Mouse (Mus musculus) spleen, adult 2 months (tissue): ENCODE data around the gene Crocc. TPM values are rescaled to one million over a fixed set of nuclear protein-coding genes. Genes with fewer than 3 reads are reported as not detected.

ENCODE experiments used
- DNase-seq, 2 experiments: peaks; one replicate each; pipeline versions ENCODE4 v3.0.0 to v3.0.0-alpha.2; 2012 to 2021; ENCODE audit warnings: low spot score in 2 of 2, low read depth in 1 of 2
- H3K27ac ChIP-seq: fragments of 200-500 bp; 2 replicates; pipeline ENCODE4 v1.5.1; 2012; ENCODE audit warnings: low read length, inconsistent platforms; ENCODE audit not compliant: insufficient read depth
- H3K27me3 ChIP-seq: fragments of 200-500 bp; 2 replicates; pipeline ENCODE4 v1.6.1; 2012; ENCODE audit warnings: mild to moderate bottlenecking, moderate library complexity, low read length, inconsistent platforms; ENCODE audit not compliant: control insufficient read depth, insufficient read depth
- H3K36me3 ChIP-seq: fragments of 200-500 bp; 2 replicates; pipeline ENCODE4 v1.6.1; 2012; ENCODE audit warnings: mild to moderate bottlenecking, low read length, inconsistent platforms; ENCODE audit not compliant: control insufficient read depth, insufficient read depth
- H3K4me1 ChIP-seq: fragments of 200-500 bp; 2 replicates; pipeline ENCODE4 v1.6.1; 2011; ENCODE audit warnings: inconsistent platforms; ENCODE audit not compliant: control insufficient read depth, insufficient read depth, insufficient read length
- H3K4me3 ChIP-seq: fragments of 200-500 bp; 2 replicates; pipeline ENCODE4 v1.5.1; 2011; ENCODE audit warnings: mild to moderate bottlenecking, inconsistent platforms; ENCODE audit not compliant: insufficient read depth, insufficient read length; ENCODE audit errors: extremely low read depth
- CTCF ChIP-seq: fragments of 200-500 bp; IDR thresholded peaks from 2 replicates; pipeline ENCODE4 v1.5.1; 2011; ENCODE audit warnings: mild to moderate bottlenecking, inconsistent platforms; ENCODE audit not compliant: insufficient read depth, insufficient read length, insufficient replicate concordance; ENCODE audit errors: extremely low read depth
- POLR2A ChIP-seq: fragments of 200-500 bp; IDR thresholded peaks from 2 replicates; pipeline ENCODE4 v1.6.1; 2011; ENCODE audit warnings: low read depth, low read length, inconsistent platforms
- WGBS: fragments of 180-500 bp; shearing (Covaris S2); methylation state at CpG from one replicate; pipeline ENCODE4 v1.1.7; 2018; 5-methylcytosine and 5-hydroxymethylcytosine counted together
- polyA plus RNA-seq: library from polyadenylated mRNA; depleted of rRNA; stranded (reverse); fragments of >200 nt; gene quantifications from 2 replicates; pipeline ENCODE4 v1.2.3, GENCODE M21; 2012

Gene Crocc
- polyA plus RNA-seq, 1 experiment, result 9.8 TPM

GRCm38 (mm10) chr4:140983442-140983841, 76.9 kb downstream of the Crocc start:
- TF ChIP-seq CTCF, result no peak
- TF ChIP-seq POLR2A, result no peak
- WGBS, result 3% methylated on average over 9 of the region's 9 CpGs
- Histone ChIP-seq H3K27me3 (no peaks in the 10 kb centered on the region), H3K4me3 (no peak overlapping the region), H3K27ac (peak overlapping the region; percentile 79), H3K4me1 (peaks cover 15% of the 10 kb centered on the region; the same call in 1 of the 2 replicates), H3K36me3 (peaks cover 9% of the 10 kb centered on the region)
- DNase-seq, result peak; percentile 81 to 82

GRCm38 (mm10) chr4:140982808-140983207, 77.5 kb downstream of the Crocc start:
- Histone ChIP-seq H3K36me3 (peaks cover 12% of the 10 kb centered on the region), H3K4me1 (peaks cover 14% of the 10 kb centered on the region; the same call in 1 of the 2 replicates), H3K4me3 (no peak overlapping the region), H3K27me3 (no peaks in the 10 kb centered on the region), H3K27ac (peak overlapping the region; percentile 79)
- 26% methylated on average over 4 of the region's 4 CpGs for WGBS
- TF ChIP-seq POLR2A, result no peak
- TF ChIP-seq CTCF, result no peak
- DNase-seq, result no peak

- Histone ChIP-seq H3K27me3 (no peaks in the 10 kb centered on the region), H3K27ac (no peak overlapping the region), H3K36me3 (peaks cover 19% of the 10 kb centered on the region), H3K4me1 (peaks cover 8% of the 10 kb centered on the region; the same call in 1 of the 2 replicates), H3K4me3 (no peak overlapping the region)
- WGBS, result 89% methylated on average over 2 of the region's 2 CpGs
- TF ChIP-seq CTCF (no peak; the same call in 1 of the 2 replicates), POLR2A (no peak)
- no peak for DNase-seq
Measured at GRCm38 (mm10) chr4:140981605-140982004, 78.7 kb downstream of the Crocc start.

- H3K4me3 ChIP-seq, result no peak overlapping the region
- H3K4me1 ChIP-seq, result peaks cover 4% of the 10 kb centered on the region; the same call in 1 of the 2 replicates
- H3K36me3 ChIP-seq, result peaks cover 36% of the 10 kb centered on the region
- 66% methylated on average over 14 of the region's 14 CpGs for WGBS
- H3K27ac ChIP-seq, result peak overlapping the region; percentile 7; the same call in 1 of the 2 replicates
- no peak for DNase-seq
- TF ChIP-seq POLR2A (no peak), CTCF (no peak)
- H3K27me3 ChIP-seq, result no peaks in the 10 kb centered on the region
Measured at GRCm38 (mm10) chr4:140977886-140978692, 82.3 kb downstream of the Crocc start.

GRCm38 (mm10) chr4:140977278-140977677, 83.1 kb downstream of the Crocc start:
- H3K27me3 ChIP-seq, result no peaks in the 10 kb centered on the region
- no peak for DNase-seq
- 89% methylated on average over 10 of the region's 10 CpGs for WGBS
- H3K27ac ChIP-seq, result no peak overlapping the region
- H3K36me3 ChIP-seq, result peaks cover 44% of the 10 kb centered on the region
- no peak overlapping the region for H3K4me3 ChIP-seq
- H3K4me1 ChIP-seq, result no peaks in the 10 kb centered on the region
- TF ChIP-seq POLR2A, result no peak
- no peak for TF ChIP-seq CTCF

GRCm38 (mm10) chr4:140975356-140975755, 85.0 kb downstream of the Crocc start:
- TF ChIP-seq CTCF, result no peak
- TF ChIP-seq POLR2A, result no peak
- no peaks in the 10 kb centered on the region for H3K27me3 ChIP-seq
- peaks cover 52% of the 10 kb centered on the region for H3K36me3 ChIP-seq
- WGBS, result 81% methylated on average over 7 of the region's 7 CpGs
- H3K4me1 ChIP-seq, result no peaks in the 10 kb centered on the region
- H3K4me3 ChIP-seq, result no peak overlapping the region
- H3K27ac ChIP-seq, result no peak overlapping the region
- DNase-seq, result no peak

- no peaks in the 10 kb centered on the region for H3K4me1 ChIP-seq
- no peaks in the 10 kb centered on the region for H3K27me3 ChIP-seq
- no peak overlapping the region for H3K27ac ChIP-seq
- 93% methylated on average over 6 of the region's 6 CpGs for WGBS
- TF ChIP-seq CTCF (no peak), POLR2A (no peak)
- DNase-seq, result no peak
- H3K4me3 ChIP-seq, result no peak overlapping the region
- H3K36me3 ChIP-seq, result peaks cover 55% of the 10 kb centered on the region
Measured at GRCm38 (mm10) chr4:140974408-140974807, 85.9 kb downstream of the Crocc start.
